Mouse (Mus musculus) liver, embryonic 16.5 days (tissue): ENCODE results near the gene Cpm. TPM values are rescaled to one million over a fixed set of nuclear protein-coding genes. Genes with fewer than 3 reads are reported as not detected.
"Not testable (repeated sequence)": the region's sequence is repeated elsewhere in the genome, so short reads cannot be mapped to it uniquely, and the experiment has no call there.

Experiments used
- ATAC-seq: fragments of 200-750 bp; cut with Nextera tagmentation; 2 replicates; pipeline ENCODE4 v1.8.0; 2017; ENCODE audit warnings: low read depth, mild to moderate bottlenecking, moderate number of reproducible peaks, moderate library complexity
- H3K27ac ChIP-seq: fragments of 300-500 bp; sonication (generic); 2 replicates; pipeline ENCODE4 v1.5.1; 2014; ENCODE audit warnings: mild to moderate bottlenecking, low read length
- H3K27me3 ChIP-seq: fragments of 300-500 bp; sonication (generic); 2 replicates; pipeline ENCODE4 v1.6.1; 2014; ENCODE audit warnings: low read depth, low read length, mixed read lengths; ENCODE audit not compliant: control insufficient read depth, insufficient read depth
- H3K36me3 ChIP-seq: fragments of 300-500 bp; sonication (generic); 2 replicates; pipeline ENCODE4 v1.6.1; 2014; ENCODE audit warnings: mild to moderate bottlenecking; ENCODE audit not compliant: control insufficient read depth, insufficient read depth
- H3K4me1 ChIP-seq: fragments of 300-500 bp; sonication (generic); 2 replicates; pipeline ENCODE4 v1.6.1; 2014; ENCODE audit warnings: low read depth, low read length, mixed read lengths; ENCODE audit not compliant: control insufficient read depth
- H3K4me2 ChIP-seq: fragments of 300-500 bp; sonication (generic); 2 replicates; pipeline ENCODE4 v1.6.1; 2014; ENCODE audit warnings: low read depth, low read length, mixed read lengths
- H3K4me3 ChIP-seq: fragments of 300-500 bp; sonication (generic); 2 replicates; pipeline ENCODE4 v1.5.1; 2014; ENCODE audit warnings: low read depth, mild to moderate bottlenecking, low read length
- H3K9ac ChIP-seq: fragments of 300-500 bp; sonication (generic); 2 replicates; pipeline ENCODE4 v1.6.1; 2014; ENCODE audit warnings: low read depth, low read length
- H3K9me3 ChIP-seq: fragments of 300-500 bp; sonication (generic); replicated peaks from 2 replicates; pipeline ENCODE4 v1.6.1; 2016; ENCODE audit warnings: low read length; ENCODE audit not compliant: control insufficient read depth
- WGBS: fragments of 180-500 bp; shearing (Covaris S2); extraction: QIAGEN DNeasy Blood & Tissue Kit; methylation state at CpG from one replicate; pipeline ENCODE4 v1.1.7; 2014; ENCODE audit not compliant: insufficient replicate concordance; 5-methylcytosine and 5-hydroxymethylcytosine counted together
- polyA plus RNA-seq: library from polyadenylated mRNA; unstranded; fragments of >200 nt; fragmentation: Nextera tagmentation; extraction: Ambion mirVana; gene quantifications from 2 replicates; pipeline ENCODE4 v1.2.1, GENCODE M21; 2015

Cpm gene
- polyA plus RNA-seq, 1 experiment from 2014 or later = 61.6 TPM

DNA sequence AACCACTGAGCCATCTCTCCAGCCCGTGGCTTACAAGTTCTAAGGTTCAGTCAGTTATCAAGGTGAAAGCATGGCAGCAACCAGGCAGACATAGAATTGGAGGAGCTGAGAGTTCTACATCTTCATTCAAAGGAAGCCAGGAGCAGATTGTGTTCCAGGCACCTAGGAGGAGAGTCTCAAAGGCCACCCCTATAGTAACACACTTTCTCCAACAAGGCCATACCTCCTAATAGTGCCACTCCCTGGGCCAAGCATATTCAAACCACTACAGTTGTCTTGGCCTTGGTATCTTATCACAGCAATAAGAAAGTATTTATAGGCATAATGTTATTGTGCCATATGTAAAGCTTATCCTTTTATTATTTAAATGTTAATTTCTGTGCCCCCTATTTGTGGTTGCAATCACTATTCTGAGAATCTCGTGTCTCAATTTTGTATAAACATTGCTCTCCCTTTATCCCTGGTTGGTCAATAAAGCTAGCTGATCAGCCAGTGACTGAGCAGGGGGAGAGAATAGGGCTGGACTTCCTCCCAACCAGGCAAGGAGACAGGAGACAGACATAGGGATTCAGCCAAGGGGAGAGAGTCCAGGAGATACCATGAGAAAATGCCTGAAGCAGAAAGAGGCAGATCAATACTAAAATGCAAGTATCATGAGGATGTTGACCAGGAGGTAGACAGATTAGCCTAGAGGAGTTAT lies 43.5 kb upstream of the Cpm start:
- Histone ChIP-seq H3K27me3 (no peaks in the 10 kb centered on the region), H3K4me3 (no peak overlapping the region), H3K27ac (no peak overlapping the region), H3K36me3 (no peaks in the 10 kb centered on the region), H3K9ac (no peak overlapping the region), H3K4me1 (no peaks in the 10 kb centered on the region), H3K4me2 (no peak overlapping the region), H3K9me3 (no peaks in the 10 kb centered on the region)
- no peak for ATAC-seq
- 43% methylated on average over 2 of the region's 2 CpGs for WGBS

DNA sequence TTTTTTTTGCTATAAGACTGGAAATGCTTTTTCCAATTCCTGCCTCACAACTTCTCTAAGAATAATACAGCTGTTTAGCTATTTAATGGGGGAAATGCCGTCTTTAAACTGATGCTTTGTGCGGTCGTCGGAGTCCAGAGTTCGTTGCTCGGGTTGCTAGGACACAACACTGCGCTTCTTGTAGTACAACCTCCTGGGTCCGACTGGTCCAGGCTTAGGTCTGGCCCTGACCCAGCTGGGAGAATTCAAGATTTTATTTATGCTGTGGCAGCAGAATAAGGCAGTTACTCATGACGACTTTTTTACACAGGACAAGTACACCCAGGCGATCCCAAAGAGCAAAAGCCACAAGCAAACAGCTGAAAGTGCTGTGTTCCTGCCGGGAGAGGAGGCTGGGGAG lies 42.4 kb upstream of the Cpm start:
- Histone ChIP-seq H3K36me3 (no peaks in the 10 kb centered on the region), H3K9ac (no peak overlapping the region), H3K27me3 (no peaks in the 10 kb centered on the region), H3K4me3 (no peak overlapping the region), H3K9me3 (no peaks in the 10 kb centered on the region), H3K27ac (no peak overlapping the region), H3K4me1 (no peaks in the 10 kb centered on the region), H3K4me2 (no peak overlapping the region)
- WGBS = 63% methylated on average over 11 of the region's 11 CpGs
- ATAC-seq = no peak

GRCm38 (mm10) chr10:117587335-117587734 lies 42.0 kb upstream of the Cpm start:
- Histone ChIP-seq H3K4me2 (no peak overlapping the region), H3K9me3 (no peaks in the 10 kb centered on the region), H3K27ac (no peak overlapping the region), H3K9ac (no peak overlapping the region), H3K4me1 (no peaks in the 10 kb centered on the region), H3K4me3 (no peak overlapping the region), H3K36me3 (no peaks in the 10 kb centered on the region), H3K27me3 (no peaks in the 10 kb centered on the region)
- no peak for ATAC-seq
- WGBS = 72% methylated on average over 10 of the region's 10 CpGs

- not testable (repeated sequence) for H3K4me3 ChIP-seq, H3K27me3 ChIP-seq, H3K9me3 ChIP-seq, H3K27ac ChIP-seq, H3K36me3 ChIP-seq, H3K4me1 ChIP-seq, H3K9ac ChIP-seq, H3K4me2 ChIP-seq, ATAC-seq
- WGBS = 65% methylated on average over 11 of the region's 11 CpGs
Measured at GRCm38 (mm10) chr10:117588416-117589143, 40.7 kb upstream of the Cpm start.

- H3K4me2 ChIP-seq = no peak overlapping the region
- 64% methylated on average over 8 of the region's 8 CpGs for WGBS
- H3K27me3 ChIP-seq = no peaks in the 10 kb centered on the region
- H3K36me3 ChIP-seq = no peaks in the 10 kb centered on the region
- H3K4me1 ChIP-seq = no peaks in the 10 kb centered on the region
- no peak overlapping the region for H3K27ac ChIP-seq
- no peak overlapping the region for H3K9ac ChIP-seq
- no peak for ATAC-seq
- H3K9me3 ChIP-seq = no peaks in the 10 kb centered on the region
- no peak overlapping the region for H3K4me3 ChIP-seq
Measured at GRCm38 (mm10) chr10:117589144-117589940, 40.0 kb upstream of the Cpm start.

GRCm38 (mm10) chr10:117590331-117591301 lies 38.7 kb upstream of the Cpm start:
- WGBS = 56% methylated on average over 13 of the region's 13 CpGs
- ATAC-seq = no peak
- no peaks in the 10 kb centered on the region for H3K4me1 ChIP-seq
- H3K36me3 ChIP-seq = no peaks in the 10 kb centered on the region
- H3K4me3 ChIP-seq = no peak overlapping the region
- H3K9ac ChIP-seq = no peak overlapping the region
- H3K9me3 ChIP-seq = no peaks in the 10 kb centered on the region
- H3K27me3 ChIP-seq = no peaks in the 10 kb centered on the region
- no peak overlapping the region for H3K4me2 ChIP-seq
- no peak overlapping the region for H3K27ac ChIP-seq

DNA sequence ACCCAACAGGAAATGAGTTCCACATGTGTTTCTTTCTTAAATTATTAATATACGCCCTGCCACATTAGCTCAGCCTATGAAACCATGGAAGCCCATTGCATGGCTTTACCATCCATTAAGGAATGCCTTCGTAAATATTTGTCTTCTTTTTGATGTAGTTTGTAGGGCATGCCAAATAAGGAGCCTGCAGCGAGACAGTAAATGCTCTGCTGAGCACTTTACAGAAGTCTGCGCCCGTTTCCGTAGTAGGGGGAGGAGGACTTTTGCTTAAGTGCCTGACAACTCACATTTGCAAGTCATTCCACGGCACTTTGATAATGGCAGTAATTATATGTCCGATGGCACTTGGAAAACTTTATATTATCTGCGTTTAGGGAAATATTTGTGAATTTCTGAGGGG lies 37.5 kb upstream of the Cpm start:
- ATAC-seq = no peak
- Histone ChIP-seq H3K9me3 (no peaks in the 10 kb centered on the region), H3K4me3 (no peak overlapping the region), H3K27me3 (no peaks in the 10 kb centered on the region), H3K4me1 (no peaks in the 10 kb centered on the region), H3K4me2 (no peak overlapping the region), H3K9ac (no peak overlapping the region), H3K27ac (no peak overlapping the region), H3K36me3 (no peaks in the 10 kb centered on the region)
- WGBS = 50% methylated on average over 9 of the region's 9 CpGs

DNA sequence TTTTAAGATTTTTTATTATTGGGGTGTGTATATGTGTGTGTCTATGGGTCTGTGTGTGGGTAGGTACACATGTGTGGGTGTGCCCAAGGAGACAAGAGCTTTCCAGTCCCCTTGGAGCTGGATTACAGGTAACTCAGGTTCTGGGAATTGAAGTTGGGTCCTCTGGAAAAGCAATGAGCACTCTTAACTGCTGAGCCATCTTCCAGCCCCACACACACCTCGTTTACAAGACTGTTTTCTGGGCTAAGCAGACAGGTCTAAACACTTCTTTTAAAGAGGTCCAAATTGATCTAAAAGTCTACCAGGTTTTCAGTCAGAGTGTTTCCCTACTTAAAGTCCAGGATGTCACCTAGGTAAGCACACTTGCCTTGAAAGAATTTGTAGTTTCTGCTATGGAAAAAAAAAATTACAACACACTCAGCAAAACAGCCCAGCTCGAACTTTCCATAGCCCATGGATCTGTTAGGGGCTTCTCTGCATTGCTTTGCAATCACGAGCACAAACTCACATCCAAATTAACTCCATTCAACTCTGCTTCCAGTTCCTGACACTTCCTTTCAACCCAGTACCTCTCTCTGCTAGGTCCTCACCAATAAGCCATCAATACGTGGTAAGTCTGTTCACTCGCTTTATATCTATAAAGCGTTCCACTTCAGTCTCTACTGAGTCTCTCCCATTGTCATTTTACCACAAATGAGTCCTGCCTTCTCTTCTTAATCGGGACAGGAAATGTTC lies 36.8 kb upstream of the Cpm start:
- Histone ChIP-seq H3K4me1 (no peaks in the 10 kb centered on the region), H3K27ac (no peak overlapping the region), H3K4me3 (no peak overlapping the region), H3K36me3 (no peaks in the 10 kb centered on the region), H3K27me3 (no peaks in the 10 kb centered on the region), H3K9me3 (no peaks in the 10 kb centered on the region), H3K9ac (no peak overlapping the region), H3K4me2 (no peak overlapping the region)
- 53% methylated on average over 7 of the region's 7 CpGs for WGBS
- ATAC-seq = no peak
